Mouse (Mus musculus) E14TG2a.4 (cell line): ENCODE measurements around the gene Lst1.

Experiments used
- CTCF ChIP-seq: conservative IDR thresholded peaks from 2 replicates; pipeline ENCODE4 v1.5.1; 2014; ENCODE audit warnings: low read length
- POU5F1 ChIP-seq: IDR thresholded peaks from 2 replicates; pipeline ENCODE4 v1.6.1; 2014; ENCODE audit warnings: low read length, borderline replicate concordance

- TF ChIP-seq CTCF (no peak), POU5F1 (no peak)
Measured at GRCm38 (mm10) chr17:35162121-35162520, 26.1 kb downstream of the Lst1 start.
